Mouse (Mus musculus): ENCODE measurements around the gene Epop.

- TF ChIP-seq CTCF (IDR thresholded peaks at IDR 0.05) = no peak
- TF ChIP-seq EP300 (IDR thresholded peaks at IDR 0.05) = no peak
These were observed 43.6 kb upstream of the Epop start for GRCm38 (mm10) chr11:97673148-97673547.
